Mouse (Mus musculus) kidney, postnatal 36 days (tissue): Measurements from ENCODE around the gene Mmp12.
"Not testable (repeated sequence)": the region's sequence is repeated elsewhere in the genome, so short reads cannot be mapped to it uniquely, and the experiment has no call there.

Source experiments
- DNase-seq, 2 experiments: peaks; one replicate each; pipeline ENCODE4 v3.0.0; 2021 to 2022; ENCODE audit warnings: mixed read lengths in 2 of 2

Mmp12 gene

DNA sequence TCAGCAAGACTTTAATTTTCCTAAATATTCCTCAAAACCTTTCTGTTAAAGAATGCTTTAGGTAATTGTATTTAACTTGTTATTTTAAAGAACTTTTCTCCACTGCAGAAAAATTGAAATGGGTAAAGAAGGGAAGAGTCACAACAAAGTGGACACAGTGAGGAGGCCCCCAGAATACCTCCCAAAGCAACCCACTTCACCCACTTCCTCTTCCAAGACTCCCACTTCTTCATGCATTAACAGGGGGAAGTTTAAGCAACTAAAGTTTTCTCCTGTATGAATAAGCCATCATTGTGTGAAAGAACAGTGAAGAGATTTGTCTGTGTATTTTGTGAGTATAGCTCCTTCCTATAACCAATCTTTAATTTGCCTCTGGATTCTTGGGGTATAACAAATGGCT, at the start of gene Mmp12:
TSS of gene Mmp12 (plus strand) at position 275 of the 400 bp plus-strand sequence.
- DNase-seq = no peak

DNA sequence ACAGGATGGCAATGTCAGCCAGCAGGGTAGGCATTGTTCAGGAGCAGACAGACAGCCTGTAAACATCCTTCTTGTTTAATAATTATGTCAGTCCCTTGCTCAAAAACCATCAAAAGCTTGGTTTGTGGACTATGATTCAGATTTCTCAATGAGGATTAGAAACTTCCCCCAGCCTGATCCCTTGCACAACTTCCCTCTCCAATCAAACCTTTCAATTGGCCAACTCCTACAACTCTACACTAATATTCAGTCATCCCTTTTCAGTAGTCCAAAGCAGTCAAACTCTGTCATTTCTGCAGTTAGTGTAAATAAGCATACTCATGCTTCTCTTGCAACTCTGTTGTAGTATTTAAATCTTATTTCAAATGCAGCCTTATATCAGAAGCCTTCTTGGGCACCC, 12.3 kb upstream of the Mmp12 start:
- DNase-seq = no peak

DNA sequence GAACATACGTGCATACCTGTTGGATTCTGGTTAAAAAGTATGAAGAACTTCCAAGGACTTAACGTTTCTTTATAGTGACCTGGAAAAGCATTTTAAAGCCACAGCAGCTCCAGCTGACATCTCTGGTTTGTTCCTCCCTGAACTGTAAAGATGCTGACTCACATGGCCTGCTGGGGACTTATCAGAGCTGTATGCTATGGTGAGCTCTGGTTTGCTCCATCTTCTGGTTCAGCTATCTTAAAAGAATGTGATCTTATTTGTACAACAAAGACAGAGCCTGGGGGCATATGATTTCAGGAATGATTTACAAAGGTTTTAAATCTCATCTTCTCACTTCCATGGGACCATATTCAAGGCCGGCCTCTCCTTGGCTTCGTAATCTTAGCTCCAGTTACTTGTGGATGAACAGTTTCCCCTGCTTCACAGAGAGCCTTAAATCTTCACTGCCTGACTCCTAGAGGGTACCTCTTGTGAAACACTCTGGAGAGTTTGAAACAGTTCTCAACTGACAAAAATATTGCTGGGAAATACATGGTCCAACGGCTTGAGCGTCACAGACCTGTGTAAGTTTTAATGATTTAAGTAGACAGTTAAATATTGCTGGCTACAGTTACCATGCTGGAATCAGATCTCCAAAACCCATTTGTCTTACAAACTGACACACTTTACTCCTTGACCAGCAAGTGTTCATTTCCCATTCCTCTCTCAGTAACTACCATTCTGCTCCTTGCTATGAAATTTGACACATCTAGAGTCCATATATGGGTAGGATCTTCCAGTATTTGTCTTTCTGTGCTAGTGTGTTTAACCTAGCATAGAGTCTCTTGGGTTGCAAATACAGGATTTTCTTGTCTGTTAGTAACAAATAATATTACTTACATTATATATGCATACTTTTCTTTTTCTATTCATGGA, 8.2 kb upstream of the Mmp12 start:
- no peak for DNase-seq

DNA sequence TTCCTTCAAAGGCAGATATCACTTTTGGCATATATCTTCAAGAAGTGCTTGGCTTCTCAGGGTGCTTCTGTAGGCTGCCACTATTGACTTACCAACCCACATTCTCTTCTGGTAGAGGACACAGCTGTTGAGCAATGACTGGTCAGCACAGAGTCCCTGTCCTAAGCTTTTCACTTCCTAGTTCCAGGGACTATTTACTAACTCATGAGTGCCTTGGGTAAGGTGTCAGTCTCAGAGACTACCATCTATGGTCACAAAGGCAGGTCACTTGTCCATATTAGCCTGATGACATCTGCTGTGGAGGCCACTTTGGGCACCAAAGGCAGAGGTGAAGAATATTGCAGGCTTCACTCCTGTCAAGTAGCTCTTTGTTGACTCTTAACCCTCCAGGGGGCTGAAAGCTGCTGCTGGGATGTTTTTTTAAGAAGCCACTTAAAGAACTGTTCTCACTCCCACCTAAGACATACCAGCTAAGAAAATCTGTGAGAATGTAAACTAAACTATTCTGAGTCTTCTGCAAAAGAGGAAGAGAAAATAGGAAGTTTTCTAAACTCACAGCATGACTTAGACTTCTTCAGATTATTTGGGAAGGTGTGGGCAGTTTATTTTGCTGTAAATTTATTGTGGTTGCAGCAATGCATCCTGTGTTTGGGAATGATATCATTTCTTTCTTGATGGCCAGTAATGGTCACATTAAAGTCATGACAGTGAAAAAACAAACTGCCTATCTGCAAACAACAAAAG, 7.3 kb upstream of the Mmp12 start:
- DNase-seq = no peak

DNA sequence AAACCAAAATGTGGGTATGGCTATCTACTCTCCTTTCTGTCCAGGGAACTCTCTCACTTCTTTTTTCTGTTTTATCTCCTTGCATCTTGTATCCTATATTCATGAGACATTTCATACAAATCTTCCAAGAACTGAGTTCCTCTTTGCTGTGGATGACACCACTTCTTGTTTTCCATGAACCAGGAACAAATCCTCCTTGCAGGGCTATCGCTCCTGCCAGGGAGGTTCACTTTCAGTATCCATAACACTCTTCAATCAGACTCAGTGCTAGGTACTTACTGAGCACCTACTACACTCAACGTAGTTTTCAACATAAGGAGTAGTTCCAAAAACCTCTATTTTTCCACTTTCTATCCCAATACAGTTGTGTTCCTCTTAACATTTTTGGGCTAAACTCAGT, 1.3 kb downstream of the Mmp12 start:
- no peak for DNase-seq

DNA sequence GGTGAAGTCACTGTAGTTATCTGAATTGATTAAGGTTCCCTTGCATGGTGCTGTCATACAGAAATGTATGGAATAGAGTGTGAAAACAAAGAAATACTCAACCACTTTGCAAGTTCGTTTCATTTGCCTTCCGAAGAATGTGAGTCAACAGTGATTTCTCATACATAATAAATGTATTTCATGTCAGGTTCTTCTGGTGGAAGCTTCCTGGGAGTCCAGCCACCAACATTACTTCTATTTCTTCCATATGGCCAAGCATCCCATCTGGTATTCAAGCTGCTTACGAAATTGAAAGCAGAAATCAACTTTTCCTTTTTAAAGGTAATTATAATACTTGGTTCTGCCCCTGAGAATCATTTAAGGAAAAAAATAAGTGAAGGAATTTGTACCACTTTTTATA, 10.4 kb downstream of the Mmp12 start:
- DNase-seq = no peak

DNA sequence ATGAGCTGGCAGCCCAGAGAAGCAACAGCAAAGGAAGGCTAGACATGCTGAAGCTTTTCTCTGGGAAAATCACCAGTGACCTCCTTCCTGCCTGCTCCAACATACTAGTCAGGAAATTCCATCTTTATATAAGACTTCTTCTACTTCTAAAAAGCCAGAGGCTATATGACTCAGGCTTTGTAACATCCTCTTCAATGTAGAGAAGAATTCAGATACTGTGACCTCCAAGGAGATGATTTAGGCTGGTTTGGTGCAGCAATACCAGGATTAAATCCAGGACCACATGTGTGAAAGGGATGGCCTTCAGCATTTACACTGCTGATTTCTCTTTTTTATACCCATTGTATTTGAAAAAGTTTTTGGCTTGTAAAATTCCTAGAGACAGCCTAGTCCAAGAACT, 43.8 kb downstream of the Mmp12 start, which contains the start of gene Mmp1b:
TSS of gene Mmp1b (minus strand) at position 101 of the 400 bp plus-strand sequence.
- DNase-seq = no peak

DNA sequence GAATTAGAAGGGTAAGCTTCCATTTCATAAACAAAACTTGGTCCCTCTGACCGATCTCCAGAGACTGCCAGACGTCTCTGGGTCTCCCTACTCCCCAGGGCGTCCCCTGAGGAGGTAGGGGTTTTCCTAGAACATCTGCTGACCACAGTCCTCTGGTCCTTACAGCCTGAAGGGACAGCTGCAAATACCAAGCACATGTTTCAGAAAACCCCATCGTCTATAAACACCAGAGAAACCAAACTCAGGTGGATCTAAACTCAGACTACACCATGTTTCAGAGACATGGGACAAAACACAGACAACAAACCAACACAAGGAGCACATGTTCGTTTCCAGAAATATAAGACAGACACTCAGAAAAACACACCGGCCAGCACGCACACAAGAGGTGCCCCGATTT, 52.4 kb downstream of the Mmp12 start:
- DNase-seq = not testable (repeated sequence)
